9 mouse cellular contexts compared by ENCODE assay signal in the genomic region with DNA sequence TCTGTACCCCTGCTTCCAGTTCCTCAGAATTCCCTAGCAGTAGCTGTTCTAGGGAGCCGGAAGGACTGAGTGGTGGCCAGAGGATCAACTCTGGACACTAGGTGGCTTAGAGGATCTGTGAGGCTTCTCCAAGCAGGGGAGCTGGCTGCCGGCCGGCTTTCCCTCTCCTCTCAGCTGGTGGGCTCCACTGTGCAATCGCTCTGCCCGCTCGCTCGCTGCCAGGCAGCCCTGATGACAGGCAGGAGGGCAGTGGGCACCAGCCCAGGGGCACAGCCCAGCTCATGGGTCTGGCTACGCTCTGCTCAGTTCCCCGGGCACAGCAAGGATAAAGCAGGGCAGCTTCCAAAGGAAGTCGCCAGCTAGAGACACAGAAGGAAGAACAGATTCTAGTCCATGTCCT. TPM values are rescaled to one million over a fixed set of nuclear protein-coding genes. Genes with fewer than 3 reads are reported as not detected.
DNase-seq lines count a peak whose midpoint lies in the region; ATAC-seq and TF ChIP-seq lines count a peak whose summit lies in the region.
"Had no signal": no experiment of that assay in that cellular context is flagged by ENCODE, and none has a peak within 500 bp of the region (broad histone marks: within the 10 kb centered on the region; RNA-seq: fewer than 3 reads in every experiment).

No protein-coding gene starts in this region.

- H3K4me1 ChIP-seq in heart, embryonic 10.5 days: peaks cover 87% of the 10 kb centered on the region
- 0 out of 2 replicates have a peak, but pooled peaks cover 9% of the 10 kb centered on the region for H3K4me1 ChIP-seq in lung, embryonic 16.5 days (replicated peaks; ENCODE audit: control insufficient read depth, insufficient read depth, low read length)
- H3K4me1 ChIP-seq in small intestine, adult 2 months (ENCODE audit: control insufficient read depth, insufficient read depth, insufficient read length, low read length): peaks cover 24% of the 10 kb centered on the region

- peaks cover 57% of the 10 kb centered on the region for H3K27me3 ChIP-seq in heart, embryonic 10.5 days (ENCODE audit: insufficient read depth, poor library complexity, severe bottlenecking)
- peaks cover 22% of the 10 kb centered on the region for H3K27me3 ChIP-seq in lung, embryonic 16.5 days (ENCODE audit: control insufficient read depth, insufficient read depth, low read depth, low read length)
- no peaks in the 10 kb centered on the region for H3K27me3 ChIP-seq in small intestine, adult 2 months (ENCODE audit: control insufficient read depth, insufficient read depth, low read length)

- no peaks in the 10 kb centered on the region for H3K36me3 ChIP-seq in heart, embryonic 10.5 days
- no peaks in the 10 kb centered on the region for H3K36me3 ChIP-seq in lung, embryonic 16.5 days (ENCODE audit: control insufficient read depth, insufficient read depth, low read length)
- 0 out of 2 replicates have a peak, but pooled peaks cover 1% of the 10 kb centered on the region for H3K36me3 ChIP-seq in small intestine, adult 2 months (ENCODE audit: control insufficient read depth, insufficient read depth, low read length)

- H3K9ac ChIP-seq in lung, embryonic 16.5 days (ENCODE audit: low read length): peak overlapping the region; percentile 55

- WGBS in heart, embryonic 10.5 days: 16% methylated on average over 10 of the region's 10 CpGs
- WGBS in lung, embryonic 16.5 days: 14% methylated on average over 10 of the region's 10 CpGs
- 49% methylated on average over 10 of the region's 10 CpGs for WGBS in small intestine, adult 2 months

- peak overlapping the region; percentile 30 for H3K4me2 ChIP-seq in lung, embryonic 16.5 days (ENCODE audit: low read depth, low read length)

- TF ChIP-seq POLR2A in small intestine, adult 2 months (IDR thresholded peaks at IDR 0.05; ENCODE audit: low read depth, low read length): no peak

- peak; percentile 69 for TF ChIP-seq CTCF in layer of hippocampus, adult 2 months (conservative IDR thresholded peaks at IDR 0.05)
- 0 out of 2 replicates have a peak, but pooled peaks have one; percentile 20 for TF ChIP-seq CTCF in small intestine, adult 2 months (IDR thresholded peaks at IDR 0.05; ENCODE audit: extremely low read depth, insufficient read length, insufficient replicate concordance, low read depth, low read length)

- no peak for DNase-seq in layer of hippocampus, adult 2 months (ENCODE audit: low spot score in 2 of 2)
- DNase-seq in layer of hippocampus, adult 9-10 months (ENCODE audit: low spot score): no peak
- peak; percentile 45 to 81 for DNase-seq in cerebellum, postnatal 4 days (ENCODE audit: low spot score in 2 of 2)
- DNase-seq in heart, embryonic 10.5 days (ENCODE audit: low spot score): peak; percentile 84
- DNase-seq in kidney, adult 9 months: peak; percentile 43
- no peak for DNase-seq in thymus, postnatal 36 days

- H3K4me3 ChIP-seq in layer of hippocampus, adult 2 months: no peak overlapping the region
- peak overlapping the region; percentile 36 for H3K4me3 ChIP-seq in heart, embryonic 10.5 days
- no peak overlapping the region; the same call in 1 of the 2 replicates for H3K4me3 ChIP-seq in lung, embryonic 16.5 days (ENCODE audit: low read length)
- no peak overlapping the region for H3K4me3 ChIP-seq in small intestine, adult 2 months (ENCODE audit: low read depth, low read length)
- H3K4me3 ChIP-seq: myocyte had no signal

- ATAC-seq in lung, embryonic 16.5 days (ENCODE audit: low read depth): peak; percentile 87

- no peaks in the 10 kb centered on the region for H3K9me3 ChIP-seq in heart, embryonic 10.5 days
- no peaks in the 10 kb centered on the region for H3K9me3 ChIP-seq in lung, embryonic 16.5 days (ENCODE audit: control insufficient read depth, low read length)

- H3K27ac ChIP-seq in layer of hippocampus, adult 2 months: no peak overlapping the region
- H3K27ac ChIP-seq in heart, embryonic 10.5 days: peak overlapping the region; percentile 69
- H3K27ac ChIP-seq in lung, embryonic 16.5 days (ENCODE audit: low read length): no peak overlapping the region
- H3K27ac ChIP-seq in small intestine, adult 2 months (ENCODE audit: insufficient read depth, low read depth, low read length): no peak overlapping the region

RNA-seq across cellular contexts. Expression of a gene that starts 7.7 kb away (rescaled TPM):
- total RNA-seq in layer of hippocampus, adult 2 months (2021): under 1 TPM; 0.34 to 0.56 TPM
- polyA plus RNA-seq in heart, embryonic 10.5 days (2016; fragmentation: Nextera tagmentation; extraction: Ambion mirVana): 15.9 and 26.3 TPM in 2 replicates
- 7.3 and 7.4 TPM in 2 replicates for polyA plus RNA-seq in lung, embryonic 16.5 days (2015; fragmentation: Nextera tagmentation; extraction: Ambion mirVana)
- 46.4 and 120 TPM in 2 replicates for polyA plus RNA-seq in small intestine, adult 2 months (2012; rRNA removed)

Comparison
In these comparisons a context has a peak if more than half of its experiments do, and no peak if none do; other contexts are left out.
1. DNase-seq: peak in cerebellum, postnatal 4 days (2 of 2), heart, embryonic 10.5 days (single experiment) and kidney, adult 9 months (single experiment); none in layer of hippocampus, adult 2 months (0 of 2), layer of hippocampus, adult 9-10 months (single experiment) and thymus, postnatal 36 days (0 of 2).